Mouse (Mus musculus) liver, embryonic 14.5 days (tissue): Measurements from ENCODE around the gene Sars. TPM values are rescaled to one million over a fixed set of nuclear protein-coding genes. Genes with fewer than 3 reads are reported as not detected.

Experiments
- ATAC-seq: fragments of 200-750 bp; cut with Nextera tagmentation; 2 replicates; pipeline ENCODE4 v1.8.0; 2017; ENCODE audit warnings: moderate number of reproducible peaks, mild to moderate bottlenecking, moderate library complexity; ENCODE audit not compliant: insufficient read depth
- DNase-seq, 3 experiments: peaks; one replicate each; pipeline ENCODE4 v3.0.0-alpha.2; 2012 to 2013; ENCODE audit warnings: low read depth in 3 of 3, low spot score in 3 of 3
- H3K27ac ChIP-seq: fragments of 300-500 bp; sonication (generic); 2 replicates; pipeline ENCODE4 v1.5.1; 2014; ENCODE audit warnings: moderate library complexity, mild to moderate bottlenecking, control low read depth, inconsistent platforms
- H3K27me3 ChIP-seq: fragments of 300-500 bp; sonication (generic); 2 replicates; pipeline ENCODE4 v1.6.1; 2014; ENCODE audit warnings: mild to moderate bottlenecking, low read length, moderate library complexity; ENCODE audit not compliant: control insufficient read depth, insufficient read depth
- H3K36me3 ChIP-seq: fragments of 300-500 bp; sonication (generic); replicated peaks from 2 replicates; pipeline ENCODE4 v1.6.1; 2014; ENCODE audit warnings: low read depth; ENCODE audit not compliant: control insufficient read depth, insufficient read depth
- H3K4me1 ChIP-seq, 2 experiments: fragments of 200-500 bp in 1 of 2; fragments of 300-500 bp in 1 of 2; sonication (generic) in 1 of 2; replicated peaks; 2 replicates each; pipeline ENCODE4 v1.6.1; 2012 to 2014; ENCODE audit warnings: antibody characterized with exemption in 1 of 2, inconsistent platforms in 1 of 2, low read length in 1 of 2; ENCODE audit not compliant: control insufficient read depth in 2 of 2, insufficient read depth in 2 of 2
- H3K4me2 ChIP-seq: fragments of 300-500 bp; sonication (generic); 2 replicates; pipeline ENCODE4 v1.6.1; 2014; ENCODE audit warnings: low read depth, mild to moderate bottlenecking, control low read depth, moderate library complexity
- H3K4me3 ChIP-seq, 2 experiments: fragments of 200-500 bp in 1 of 2; fragments of 300-500 bp in 1 of 2; sonication (generic) in 1 of 2; 2 replicates each; pipeline ENCODE4 v1.5.1; 2012 to 2014; ENCODE audit warnings: low read depth in 2 of 2, low read length in 2 of 2, mild to moderate bottlenecking in 2 of 2, control low read depth in 1 of 2, inconsistent platforms in 1 of 2, moderate library complexity in 1 of 2; ENCODE audit not compliant: insufficient read depth in 1 of 2
- H3K9ac ChIP-seq: fragments of 300-500 bp; sonication (generic); replicated peaks from 2 replicates; pipeline ENCODE4 v1.6.1; 2014; ENCODE audit warnings: mild to moderate bottlenecking, control low read depth, moderate library complexity
- H3K9me3 ChIP-seq: fragments of 300-500 bp; sonication (generic); 2 replicates; pipeline ENCODE4 v1.6.1; 2016; ENCODE audit warnings: low read length, mixed read lengths; ENCODE audit not compliant: control insufficient read depth
- CTCF ChIP-seq: IDR thresholded peaks from 2 replicates; pipeline ENCODE4 v1.5.1; 2016; ENCODE audit warnings: antibody characterized with exemption, low read depth, control low read depth
- EP300 ChIP-seq: IDR thresholded peaks from 2 replicates; pipeline ENCODE4 v1.6.1; 2016; ENCODE audit warnings: antibody characterized with exemption, low read depth
- WGBS: fragments of 180-500 bp; shearing (Covaris S2); extraction: QIAGEN DNeasy Blood & Tissue Kit; methylation state at CpG from one replicate; pipeline ENCODE4 v1.1.7; 2014; ENCODE audit not compliant: insufficient replicate concordance; 5-methylcytosine and 5-hydroxymethylcytosine counted together
- polyA plus RNA-seq, 2 experiments: library from polyadenylated mRNA; depleted of rRNA in 1 of 2; stranded (reverse) in 1 of 2; unstranded in 1 of 2; fragments of >200 nt; fragmentation: Nextera tagmentation in 1 of 2; extraction: Ambion mirVana in 1 of 2; gene quantifications; 2 replicates each; pipeline versions ENCODE4 v1.2.1 to v1.2.3; 2012 to 2014

Gene Sars
- polyA plus RNA-seq, 2 experiments, result 39.9 to 76.1 TPM

DNA sequence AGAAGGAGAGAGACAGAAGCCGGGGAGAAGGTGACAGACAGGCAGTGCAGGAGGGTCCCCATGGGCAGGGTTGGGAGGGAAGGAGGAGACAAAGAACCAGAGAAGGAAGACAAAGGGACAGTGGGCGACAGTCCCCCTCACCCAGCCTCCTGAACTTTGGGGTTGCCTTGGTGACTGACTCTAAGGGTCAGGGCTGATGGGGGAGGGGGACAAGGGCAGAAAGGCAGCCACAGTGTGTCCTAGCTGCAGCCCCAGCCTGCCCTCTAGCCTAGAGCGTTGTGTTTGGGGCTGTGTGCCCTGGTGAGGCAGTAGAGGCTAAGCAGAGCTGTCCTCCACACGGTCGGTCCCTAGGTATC, 34.7 kb downstream of the Sars start:
- Histone ChIP-seq H3K36me3 (no peaks in the 10 kb centered on the region), H3K4me1 (no peaks in the 10 kb centered on the region), H3K4me2 (no peak overlapping the region), H3K27me3 (peaks cover 7% of the 10 kb centered on the region), H3K9me3 (0 out of 2 replicates have a peak, but pooled peaks cover 2% of the 10 kb centered on the region), H3K27ac (no peak overlapping the region), H3K4me3 (no peak overlapping the region), H3K9ac (no peak overlapping the region)
- WGBS, result 45% methylated on average over 5 of the region's 5 CpGs
- TF ChIP-seq EP300 (no peak), CTCF (no peak)
- ATAC-seq, result no peak
- no peak for DNase-seq

DNA sequence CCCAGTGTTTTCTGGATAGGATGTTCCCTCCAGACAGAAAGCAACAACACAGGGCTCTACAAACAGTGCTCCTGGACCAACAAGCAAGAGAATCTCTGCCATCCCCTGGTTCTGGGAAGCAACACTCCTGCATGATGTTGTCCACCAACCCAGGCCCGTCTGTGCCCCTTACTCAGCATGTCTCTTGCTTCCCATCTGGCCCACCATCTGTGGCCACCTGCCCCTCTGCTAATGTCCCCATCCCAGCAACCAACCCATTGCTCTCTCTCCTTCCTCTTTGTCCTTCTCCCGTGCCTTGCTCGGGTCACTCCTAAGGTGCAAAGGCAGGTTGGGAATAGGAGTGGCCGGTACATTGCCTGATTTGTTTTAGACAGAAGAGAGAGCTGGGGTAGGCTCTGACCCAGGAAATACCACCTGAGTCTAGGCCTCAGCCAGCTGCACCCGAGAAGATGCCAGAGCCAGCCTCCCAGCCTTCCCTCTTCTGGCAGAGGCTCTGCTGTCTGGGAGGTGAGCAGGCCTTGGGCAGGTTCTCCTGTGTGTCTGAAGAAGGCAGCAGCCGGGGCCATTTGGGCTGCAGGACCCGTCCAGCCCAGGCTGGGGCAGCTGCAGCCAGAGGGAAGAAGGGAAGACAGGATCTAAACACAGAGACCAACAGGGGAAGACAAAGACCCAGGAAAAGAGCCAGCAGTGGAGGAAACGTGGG, 35.2 kb downstream of the Sars start:
- no peaks in the 10 kb centered on the region for H3K4me1 ChIP-seq
- no peak overlapping the region for H3K27ac ChIP-seq
- DNase-seq, result no peak
- H3K4me2 ChIP-seq, result no peak overlapping the region
- 43% methylated on average over 8 of the region's 8 CpGs for WGBS
- no peak for TF ChIP-seq EP300
- TF ChIP-seq CTCF, result no peak
- peaks cover 1% of the 10 kb centered on the region for H3K27me3 ChIP-seq
- H3K9ac ChIP-seq, result no peak overlapping the region
- H3K36me3 ChIP-seq, result no peaks in the 10 kb centered on the region
- H3K9me3 ChIP-seq, result 0 out of 2 replicates have a peak, but pooled peaks cover 2% of the 10 kb centered on the region
- no peak for ATAC-seq
- H3K4me3 ChIP-seq, result no peak overlapping the region

DNA sequence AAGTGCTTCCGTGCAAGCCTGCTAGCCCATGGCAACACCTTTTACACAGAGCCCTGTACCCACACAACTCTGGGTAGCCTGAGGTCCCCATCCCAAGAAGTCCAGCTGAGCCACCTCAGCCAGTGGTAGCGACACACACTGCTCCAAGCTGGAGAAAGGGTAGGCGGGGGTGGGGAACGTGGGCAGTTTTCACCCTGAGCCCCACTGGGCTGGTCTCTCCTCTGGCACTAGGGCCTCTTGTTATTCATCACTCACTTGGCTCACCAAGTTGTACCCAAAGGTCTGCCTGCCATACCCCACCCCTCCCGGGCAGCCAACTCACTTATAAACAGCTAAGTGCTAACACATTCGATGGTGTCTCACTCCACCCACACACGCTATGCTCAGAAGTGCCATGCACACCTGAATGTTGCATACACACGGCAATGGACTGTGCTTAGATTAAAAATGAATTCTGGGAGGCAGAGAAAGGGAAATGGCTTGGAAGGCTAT, 36.4 kb downstream of the Sars start:
- Histone ChIP-seq H3K27ac (no peak overlapping the region), H3K9me3 (no peaks in the 10 kb centered on the region), H3K27me3 (no peaks in the 10 kb centered on the region), H3K4me1 (no peaks in the 10 kb centered on the region), H3K9ac (no peak overlapping the region), H3K36me3 (no peaks in the 10 kb centered on the region), H3K4me3 (no peak overlapping the region), H3K4me2 (no peak overlapping the region)
- no peak for DNase-seq
- TF ChIP-seq CTCF, result no peak
- TF ChIP-seq EP300, result no peak
- no peak for ATAC-seq
- WGBS, result 77% methylated on average over 8 of the region's 8 CpGs

DNA sequence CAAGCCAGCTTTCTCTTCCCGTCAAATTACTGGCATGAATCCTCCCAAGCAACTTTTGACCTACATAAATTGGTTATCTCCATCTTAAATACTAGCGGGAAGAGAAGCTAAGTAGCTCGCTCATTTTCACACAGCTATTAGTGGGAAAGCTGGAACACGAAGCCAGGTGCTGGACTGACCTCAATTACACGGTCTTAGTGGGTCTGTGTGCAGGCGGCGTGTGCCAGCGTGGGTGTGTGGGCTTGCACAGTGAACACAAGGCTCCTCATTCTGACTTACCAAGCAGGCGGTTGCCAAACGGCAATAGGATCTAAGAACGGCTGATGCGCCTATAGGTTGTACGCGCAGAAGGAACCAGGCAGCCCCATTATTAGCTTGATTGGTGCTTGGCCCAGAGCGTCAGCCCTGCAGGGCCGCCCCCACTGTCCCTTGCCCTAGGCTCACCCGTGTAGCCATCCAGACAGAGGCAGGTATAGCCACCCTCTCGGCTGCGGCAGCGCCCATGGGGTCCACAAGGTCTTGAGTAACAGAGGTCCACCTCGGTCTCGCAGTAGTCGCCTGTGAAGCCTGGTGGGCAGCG, 38.6 kb downstream of the Sars start:
- 76% methylated on average over 24 of the region's 24 CpGs for WGBS
- Histone ChIP-seq H3K36me3 (no peaks in the 10 kb centered on the region), H3K4me3 (no peak overlapping the region), H3K27me3 (no peaks in the 10 kb centered on the region), H3K4me2 (no peak overlapping the region), H3K9me3 (no peaks in the 10 kb centered on the region), H3K27ac (no peak overlapping the region), H3K4me1 (no peaks in the 10 kb centered on the region), H3K9ac (no peak overlapping the region)
- DNase-seq, result no peak
- ATAC-seq, result no peak
- TF ChIP-seq EP300 (no peak), CTCF (no peak)

DNA sequence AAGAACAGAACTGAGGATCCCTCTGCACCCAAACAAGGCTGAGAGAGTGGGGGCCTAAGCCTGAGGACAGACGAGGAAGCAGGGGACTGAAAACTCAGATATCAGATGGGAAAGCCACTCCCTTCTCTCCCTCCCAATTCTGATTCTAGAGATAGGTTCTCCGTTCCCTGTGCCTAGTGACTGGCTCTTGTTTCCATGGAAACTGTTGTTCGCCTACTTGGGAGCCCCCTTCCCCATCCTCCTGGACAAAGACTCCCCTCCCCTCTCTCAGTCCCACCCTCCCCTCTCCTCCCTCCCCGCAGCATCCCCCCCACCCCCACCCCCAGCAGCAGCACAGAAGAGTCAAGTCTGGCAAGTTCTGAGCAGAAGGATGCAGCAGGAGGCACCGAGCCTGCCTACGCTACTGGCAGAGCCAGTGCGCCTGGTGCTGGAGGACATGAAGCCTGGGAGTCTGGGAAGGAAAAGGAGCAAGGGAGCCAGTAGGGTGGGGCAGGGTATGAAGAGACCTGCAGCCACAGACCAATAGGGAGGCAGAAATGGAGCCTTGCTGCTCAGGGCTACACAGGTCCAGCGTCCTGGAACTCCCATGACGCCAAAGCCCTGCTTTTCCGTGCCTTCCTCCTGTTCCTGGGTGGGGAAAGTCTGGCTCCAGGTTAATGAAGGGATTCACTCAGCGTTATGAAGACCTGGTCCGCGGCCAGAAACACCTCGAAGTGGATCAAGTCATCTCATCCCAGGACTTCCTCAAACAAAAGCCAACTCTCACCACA, 39.3 kb downstream of the Sars start:
- no peak for ATAC-seq
- WGBS, result 53% methylated on average over 14 of the region's 14 CpGs
- Histone ChIP-seq H3K4me3 (no peak overlapping the region), H3K4me2 (no peak overlapping the region), H3K9ac (no peak overlapping the region), H3K4me1 (no peaks in the 10 kb centered on the region), H3K9me3 (no peaks in the 10 kb centered on the region), H3K36me3 (no peaks in the 10 kb centered on the region), H3K27me3 (no peaks in the 10 kb centered on the region), H3K27ac (no peak overlapping the region)
- DNase-seq, result no peak
- no peak for TF ChIP-seq EP300
- TF ChIP-seq CTCF, result no peak
